Mouse (Mus musculus): ENCODE results near the gene Gm43518. TPM values are rescaled to one million over a fixed set of nuclear protein-coding genes. Genes with fewer than 3 reads are reported as not detected.

Gene Gm43518
- not detected for total RNA-seq (2021)
- long read RNA-seq, experiment 1, result 0 reads
- long read RNA-seq, experiment 2, result 0 reads

GRCm38 (mm10) chr5:123927118-123927517, at the start of gene Gm43518:
Gm43518 (plus strand) TSS chr5:123927418.
- DNase-seq (ENCODE audit: low spot score), result no peak

- DNase-seq (ENCODE audit: low spot score), result no peak
Observed at GRCm38 (mm10) chr5:123878056-123878455, 49.2 kb upstream of the Gm43518 start.

- no peak for DNase-seq (ENCODE audit: low spot score)
Observed at GRCm38 (mm10) chr5:123879928-123880327, 47.3 kb upstream of the Gm43518 start, which contains the start of gene Hcar1. Hcar1 (minus strand) TSS chr5:123880020.

GRCm38 (mm10) chr5:123880778-123881177, 46.4 kb upstream of the Gm43518 start:
- DNase-seq (ENCODE audit: low spot score), result no peak

- no peak for DNase-seq (ENCODE audit: low spot score)
Observed at GRCm38 (mm10) chr5:123883891-123884290, 43.3 kb upstream of the Gm43518 start.

- DNase-seq (ENCODE audit: low spot score), result no peak
Observed at GRCm38 (mm10) chr5:123884332-123884731, 42.9 kb upstream of the Gm43518 start.

- DNase-seq (ENCODE audit: low spot score), result no peak
Observed at GRCm38 (mm10) chr5:123886365-123886764, 40.9 kb upstream of the Gm43518 start.

GRCm38 (mm10) chr5:123890312-123890711, 36.9 kb upstream of the Gm43518 start:
- DNase-seq (ENCODE audit: low spot score), result no peak

- DNase-seq (ENCODE audit: low spot score), result no peak
Observed at GRCm38 (mm10) chr5:123890987-123891386, 36.2 kb upstream of the Gm43518 start.

- DNase-seq (ENCODE audit: low spot score), result no peak
Observed at GRCm38 (mm10) chr5:123891669-123892068, 35.5 kb upstream of the Gm43518 start.

- DNase-seq (ENCODE audit: low spot score), result no peak
Observed at GRCm38 (mm10) chr5:123893520-123893919, 33.7 kb upstream of the Gm43518 start.

- DNase-seq (ENCODE audit: low spot score), result no peak
Observed at GRCm38 (mm10) chr5:123896395-123896794, 30.8 kb upstream of the Gm43518 start.

GRCm38 (mm10) chr5:123897352-123897751, 29.9 kb upstream of the Gm43518 start:
- no peak for DNase-seq (ENCODE audit: low spot score)

GRCm38 (mm10) chr5:123904059-123904672, 23.1 kb upstream of the Gm43518 start:
- no peak for DNase-seq (ENCODE audit: low spot score)

GRCm38 (mm10) chr5:123906146-123906975, 20.9 kb upstream of the Gm43518 start:
- DNase-seq (ENCODE audit: low spot score), result no peak

- peak; percentile 99 for DNase-seq (ENCODE audit: low spot score)
Observed at GRCm38 (mm10) chr5:123906976-123907630, 20.1 kb upstream of the Gm43518 start, which contains the start of gene Denr. Denr (plus strand) TSS chr5:123907175.

- DNase-seq (ENCODE audit: low spot score), result no peak
Observed at GRCm38 (mm10) chr5:123907631-123907977, 19.6 kb upstream of the Gm43518 start.

GRCm38 (mm10) chr5:123914852-123915251, 12.4 kb upstream of the Gm43518 start:
- DNase-seq (ENCODE audit: low spot score), result no peak

GRCm38 (mm10) chr5:123922112-123922511, 5.1 kb upstream of the Gm43518 start:
- no peak for DNase-seq (ENCODE audit: low spot score)

GRCm38 (mm10) chr5:123930508-123930989, 3.3 kb downstream of the Gm43518 start, which contains the start of gene Ccdc62:
Ccdc62 (plus strand) TSS chr5:123930679.
- DNase-seq (ENCODE audit: low spot score), result peak; percentile 93

- DNase-seq (ENCODE audit: low spot score), result no peak
Observed at GRCm38 (mm10) chr5:123931131-123931530, 3.9 kb downstream of the Gm43518 start.

- DNase-seq (ENCODE audit: low spot score), result no peak
Observed at GRCm38 (mm10) chr5:123932927-123933326, 5.7 kb downstream of the Gm43518 start.
